Mouse (Mus musculus): Measurements from ENCODE around the gene Wtap. TPM values are rescaled to one million over a fixed set of nuclear protein-coding genes. Genes with fewer than 3 reads are reported as not detected.
"Not testable (repeated sequence)": the region's sequence is repeated elsewhere in the genome, so short reads cannot be mapped to it uniquely, and the experiment has no call there.

The Wtap gene
- polyA plus RNA-seq, 1 experiment from 2014 or later = 119 TPM

GRCm38 (mm10) chr17:12942459-12943162, 51.4 kb downstream of the Wtap start:
- Histone ChIP-seq H3K9ac (replicated peaks; ENCODE audit: low read depth, low read length) (no peak overlapping the region), H3K9me3 (ENCODE audit: control insufficient read depth, low read length) (no peaks in the 10 kb centered on the region), H3K36me3 (ENCODE audit: control insufficient read depth, insufficient read depth, low read length) (peaks cover 31% of the 10 kb centered on the region), H3K27me3 (ENCODE audit: control insufficient read depth, insufficient read depth, low read length) (no peaks in the 10 kb centered on the region), H3K4me2 (ENCODE audit: low read depth, low read length) (no peak overlapping the region), H3K4me3 (ENCODE audit: low read depth, low read length) (no peak overlapping the region), H3K4me1 (ENCODE audit: control insufficient read depth, insufficient read depth, low read length) (0 out of 2 replicates have a peak, but pooled peaks cover 4% of the 10 kb centered on the region), H3K27ac (ENCODE audit: low read depth, low read length) (no peak overlapping the region)
- 90% methylated on average over 6 of the region's 6 CpGs for WGBS
- ATAC-seq (ENCODE audit: low read depth) = no peak

GRCm38 (mm10) chr17:12941543-12942260, 52.3 kb downstream of the Wtap start:
- Histone ChIP-seq H3K27ac (ENCODE audit: low read depth, low read length) (no peak overlapping the region), H3K9me3 (ENCODE audit: control insufficient read depth, low read length) (no peaks in the 10 kb centered on the region), H3K27me3 (ENCODE audit: control insufficient read depth, insufficient read depth, low read length) (no peaks in the 10 kb centered on the region), H3K36me3 (ENCODE audit: control insufficient read depth, insufficient read depth, low read length) (peaks cover 30% of the 10 kb centered on the region), H3K4me1 (ENCODE audit: control insufficient read depth, insufficient read depth, low read length) (0 out of 2 replicates have a peak, but pooled peaks cover 4% of the 10 kb centered on the region), H3K9ac (replicated peaks; ENCODE audit: low read depth, low read length) (no peak overlapping the region), H3K4me3 (ENCODE audit: low read depth, low read length) (no peak overlapping the region), H3K4me2 (ENCODE audit: low read depth, low read length) (no peak overlapping the region)
- 81% methylated on average over 8 of the region's 8 CpGs for WGBS
- ATAC-seq (ENCODE audit: low read depth) = no peak

GRCm38 (mm10) chr17:12940151-12940805, 53.7 kb downstream of the Wtap start, which contains the start of gene Acat3:
TSS of gene Acat3 (minus strand) at chr17:12940600.
- H3K36me3 ChIP-seq (ENCODE audit: control insufficient read depth, insufficient read depth, low read length) = peaks cover 20% of the 10 kb centered on the region; the same call in 1 of the 2 replicates
- WGBS = 21% methylated on average over 24 of the region's 27 CpGs
- peak within 1 kb of the TSS; percentile 36 for H3K4me2 ChIP-seq (ENCODE audit: low read depth, low read length)
- peak; percentile 19; the same call in 1 of the 2 replicates for ATAC-seq (ENCODE audit: low read depth)
- H3K4me1 ChIP-seq (ENCODE audit: control insufficient read depth, insufficient read depth, low read length) = 0 out of 2 replicates have a peak, but pooled peaks cover 4% of the 10 kb centered on the region
- no peak within 1 kb of the TSS for H3K9ac ChIP-seq (replicated peaks; ENCODE audit: low read depth, low read length)
- H3K27ac ChIP-seq (ENCODE audit: low read depth, low read length) = no peak within 1 kb of the TSS
- H3K27me3 ChIP-seq (ENCODE audit: control insufficient read depth, insufficient read depth, low read length) = no peaks in the 10 kb centered on the region
- no peak within 1 kb of the TSS for H3K4me3 ChIP-seq (ENCODE audit: low read depth, low read length)
- H3K9me3 ChIP-seq (ENCODE audit: control insufficient read depth, low read length) = no peaks in the 10 kb centered on the region

GRCm38 (mm10) chr17:12939377-12940148, 54.4 kb downstream of the Wtap start:
- WGBS = 51% methylated on average over 2 of the region's 12 CpGs
- ATAC-seq (ENCODE audit: low read depth) = peak; percentile 73
- peak overlapping the region; percentile 36 for H3K4me2 ChIP-seq (ENCODE audit: low read depth, low read length)
- H3K36me3 ChIP-seq (ENCODE audit: control insufficient read depth, insufficient read depth, low read length) = peaks cover 14% of the 10 kb centered on the region; the same call in 1 of the 2 replicates
- H3K27ac ChIP-seq (ENCODE audit: low read depth, low read length); H3K27me3 ChIP-seq (ENCODE audit: control insufficient read depth, insufficient read depth, low read length); H3K9ac ChIP-seq (replicated peaks; ENCODE audit: low read depth, low read length); H3K4me3 ChIP-seq (ENCODE audit: low read depth, low read length); H3K4me1 ChIP-seq (ENCODE audit: control insufficient read depth, insufficient read depth, low read length); H3K9me3 ChIP-seq (ENCODE audit: control insufficient read depth, low read length): not testable (repeated sequence)

GRCm38 (mm10) chr17:12938077-12938476, 55.9 kb downstream of the Wtap start:
- no peak overlapping the region for H3K27ac ChIP-seq (ENCODE audit: low read depth, low read length)
- no peaks in the 10 kb centered on the region for H3K27me3 ChIP-seq (ENCODE audit: control insufficient read depth, insufficient read depth, low read length)
- H3K9me3 ChIP-seq (ENCODE audit: control insufficient read depth, low read length) = no peaks in the 10 kb centered on the region
- no peak overlapping the region for H3K9ac ChIP-seq (replicated peaks; ENCODE audit: low read depth, low read length)
- ATAC-seq (ENCODE audit: low read depth) = no peak
- 43% methylated on average over 2 of the region's 2 CpGs for WGBS
- H3K4me1 ChIP-seq (ENCODE audit: control insufficient read depth, insufficient read depth, low read length) = 0 out of 2 replicates have a peak, but pooled peaks cover 4% of the 10 kb centered on the region
- H3K36me3 ChIP-seq (ENCODE audit: control insufficient read depth, insufficient read depth, low read length) = peaks cover 11% of the 10 kb centered on the region; the same call in 1 of the 2 replicates
- H3K4me2 ChIP-seq (ENCODE audit: low read depth, low read length) = no peak overlapping the region
- no peak overlapping the region for H3K4me3 ChIP-seq (ENCODE audit: low read depth, low read length)

GRCm38 (mm10) chr17:12937412-12937970, 56.5 kb downstream of the Wtap start:
- H3K4me3 ChIP-seq (ENCODE audit: low read depth, low read length) = no peak overlapping the region
- no peak overlapping the region for H3K27ac ChIP-seq (ENCODE audit: low read depth, low read length)
- no peak for ATAC-seq (ENCODE audit: low read depth)
- no peak overlapping the region for H3K9ac ChIP-seq (replicated peaks; ENCODE audit: low read depth, low read length)
- H3K36me3 ChIP-seq (ENCODE audit: control insufficient read depth, insufficient read depth, low read length) = 0 out of 2 replicates have a peak, but pooled peaks cover 5% of the 10 kb centered on the region
- 0 out of 2 replicates have a peak, but pooled peaks cover 4% of the 10 kb centered on the region for H3K4me1 ChIP-seq (ENCODE audit: control insufficient read depth, insufficient read depth, low read length)
- no peak overlapping the region for H3K4me2 ChIP-seq (ENCODE audit: low read depth, low read length)
- 88% methylated on average over 2 of the region's 2 CpGs for WGBS
- H3K9me3 ChIP-seq (ENCODE audit: control insufficient read depth, low read length) = no peaks in the 10 kb centered on the region
- H3K27me3 ChIP-seq (ENCODE audit: control insufficient read depth, insufficient read depth, low read length) = no peaks in the 10 kb centered on the region

- 64% methylated on average over 4 of the region's 4 CpGs for WGBS
- no peaks in the 10 kb centered on the region for H3K27me3 ChIP-seq (ENCODE audit: control insufficient read depth, insufficient read depth, low read length)
- H3K27ac ChIP-seq (ENCODE audit: low read depth, low read length) = no peak overlapping the region
- H3K9me3 ChIP-seq (ENCODE audit: control insufficient read depth, low read length) = no peaks in the 10 kb centered on the region
- H3K36me3 ChIP-seq (ENCODE audit: control insufficient read depth, insufficient read depth, low read length) = no peaks in the 10 kb centered on the region
- no peak for ATAC-seq (ENCODE audit: low read depth)
- no peak overlapping the region for H3K4me2 ChIP-seq (ENCODE audit: low read depth, low read length)
- H3K4me1 ChIP-seq (ENCODE audit: control insufficient read depth, insufficient read depth, low read length) = 0 out of 2 replicates have a peak, but pooled peaks cover 4% of the 10 kb centered on the region
- H3K9ac ChIP-seq (replicated peaks; ENCODE audit: low read depth, low read length) = no peak overlapping the region
- no peak overlapping the region for H3K4me3 ChIP-seq (ENCODE audit: low read depth, low read length)
These were observed 58.2 kb downstream of the Wtap start for GRCm38 (mm10) chr17:12935719-12936118.

GRCm38 (mm10) chr17:12931576-12931975, 62.4 kb downstream of the Wtap start:
- H3K9me3 ChIP-seq (ENCODE audit: control insufficient read depth, low read length); H3K27me3 ChIP-seq (ENCODE audit: control insufficient read depth, insufficient read depth, low read length); H3K4me1 ChIP-seq (ENCODE audit: control insufficient read depth, insufficient read depth, low read length); H3K36me3 ChIP-seq (ENCODE audit: control insufficient read depth, insufficient read depth, low read length); ATAC-seq (ENCODE audit: low read depth); H3K4me3 ChIP-seq (ENCODE audit: low read depth, low read length); H3K4me2 ChIP-seq (ENCODE audit: low read depth, low read length); H3K9ac ChIP-seq (replicated peaks; ENCODE audit: low read depth, low read length); H3K27ac ChIP-seq (ENCODE audit: low read depth, low read length): not testable (repeated sequence)
- 88% methylated on average over 5 of the region's 5 CpGs for WGBS
